Mouse (Mus musculus) embryo, embryonic 11.5 days (tissue): Measurements from ENCODE around the gene Fgr.
"Not testable (repeated sequence)": the region's sequence is repeated elsewhere in the genome, so short reads cannot be mapped to it uniquely, and the experiment has no call there.

Experiments used
- DNase-seq: peaks from one replicate; pipeline ENCODE4 v3.0.0-alpha.2; 2012; ENCODE audit warnings: low read depth, low spot score

Fgr gene

DNA sequence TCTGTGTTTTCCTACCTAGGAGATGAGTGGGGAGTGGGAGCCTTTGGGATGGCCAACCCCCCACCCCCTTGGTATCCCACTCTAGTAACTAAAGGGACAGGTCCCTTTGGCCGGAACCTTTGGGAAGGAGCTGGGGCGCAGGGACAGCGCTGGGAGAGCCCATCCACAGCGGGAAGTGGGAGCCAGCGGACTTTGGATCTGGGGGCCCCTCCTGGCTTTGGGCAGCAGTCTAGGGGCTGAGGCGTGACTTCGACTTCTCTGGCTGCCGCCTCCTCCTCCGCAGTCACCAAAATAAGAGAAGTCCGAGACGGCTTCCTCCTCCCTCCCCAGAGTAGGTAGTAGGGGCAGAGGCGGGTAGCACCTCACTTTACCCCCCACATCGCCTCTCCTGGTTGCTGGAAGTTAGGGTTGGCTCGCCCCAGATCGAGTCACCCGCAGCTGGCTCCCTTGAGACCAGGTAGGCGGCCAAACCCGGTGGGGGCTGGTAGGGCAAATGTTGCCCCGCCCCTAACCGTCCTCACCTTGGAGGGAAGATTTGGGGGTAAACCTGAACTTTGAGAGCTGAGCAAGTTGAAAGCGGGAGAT is at the start of gene Fgr:
Gene Fgr, plus strand, starts transcription at position 282 of the 585 bp plus-strand sequence.
- no peak for DNase-seq

DNA sequence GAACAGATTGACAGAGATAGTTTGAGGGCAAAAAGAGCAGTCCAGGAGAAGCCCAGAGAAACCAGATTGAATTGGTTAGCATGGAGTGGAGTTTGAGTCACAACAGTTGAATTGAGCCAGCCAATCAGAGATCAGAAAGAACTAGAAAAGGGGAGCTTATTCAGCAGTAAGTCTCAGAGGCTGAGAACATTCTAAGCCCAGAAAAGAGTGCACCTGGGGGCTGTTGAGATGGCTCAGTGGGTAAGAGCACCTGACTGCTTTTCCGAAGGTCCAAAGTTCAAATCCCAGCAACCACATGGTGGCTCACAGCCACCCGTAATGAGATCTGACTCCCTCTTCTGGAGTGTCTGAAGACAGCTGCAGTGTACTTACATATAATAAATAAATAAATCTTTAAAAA is 47.4 kb upstream of the Fgr start:
- DNase-seq, result not testable (repeated sequence)

DNA sequence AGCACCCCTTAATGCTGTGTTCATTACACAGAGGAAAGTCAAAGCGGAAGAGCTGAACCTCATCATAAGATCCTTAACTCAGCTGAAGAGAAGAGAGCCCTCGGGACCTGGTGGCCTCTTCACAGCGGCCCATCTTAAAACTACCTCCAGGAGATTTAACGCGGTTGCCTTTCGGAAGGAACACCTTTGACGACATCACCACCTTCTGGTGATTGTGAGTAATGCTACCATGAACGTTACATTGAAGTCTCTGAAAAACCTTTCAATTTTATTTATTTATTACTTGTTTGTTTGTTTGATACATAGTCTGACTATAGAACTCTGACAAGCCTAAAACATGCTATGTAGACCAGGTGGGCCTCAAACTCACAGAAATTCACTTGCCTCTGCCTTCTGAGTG is 43.1 kb upstream of the Fgr start:
- peak; percentile 61 for DNase-seq

DNA sequence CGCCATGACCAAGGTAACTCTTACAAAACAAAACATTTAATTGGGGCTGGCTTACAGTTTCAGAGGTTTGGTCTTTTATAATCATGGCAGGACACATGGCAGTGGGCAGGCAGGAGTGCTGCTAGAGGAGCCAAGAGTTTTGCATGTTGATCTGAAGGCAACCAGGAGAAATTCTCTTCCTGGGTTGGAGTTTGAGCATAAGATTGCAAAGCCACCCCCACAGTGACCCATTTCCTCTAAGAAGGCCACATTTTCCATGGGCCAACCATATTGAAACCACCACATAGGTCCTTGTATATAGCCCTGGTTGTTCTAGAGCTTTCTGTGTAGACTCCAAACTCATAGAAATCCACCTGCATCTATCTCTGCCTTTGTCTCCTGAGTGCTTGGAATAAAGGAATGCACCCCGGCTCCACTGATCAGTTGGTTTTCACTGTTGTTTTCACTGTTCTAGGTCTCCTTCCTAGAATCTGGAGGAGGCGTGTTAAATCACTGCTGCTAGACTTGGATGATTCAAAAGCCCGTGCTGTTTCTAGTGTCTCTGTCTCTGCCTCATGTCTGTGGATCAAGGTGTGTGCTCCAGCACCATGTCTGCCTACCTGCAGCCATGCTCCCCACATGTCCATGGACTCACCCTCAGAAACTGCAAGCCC is 41.0 kb upstream of the Fgr start:
- no peak for DNase-seq

DNA sequence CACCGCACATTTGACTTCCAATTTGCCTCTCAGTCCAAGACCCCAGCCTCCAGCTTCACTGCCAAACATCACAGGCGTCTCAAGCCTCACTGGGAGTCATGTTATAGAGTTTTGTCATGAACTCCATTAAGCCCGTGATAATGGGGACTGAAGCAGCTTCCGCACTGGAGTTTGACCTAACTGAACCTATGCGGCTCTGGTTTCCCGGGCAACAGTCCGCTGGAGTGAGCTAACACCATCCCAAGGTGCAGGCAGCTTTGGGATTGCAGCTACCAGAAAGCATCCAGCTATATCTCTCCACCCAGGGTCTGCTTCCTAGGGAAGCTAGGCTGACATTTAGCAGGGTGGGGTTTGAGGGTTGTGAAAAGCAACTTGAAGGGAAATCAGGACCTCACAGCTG is 39.3 kb upstream of the Fgr start:
- DNase-seq, result no peak

DNA sequence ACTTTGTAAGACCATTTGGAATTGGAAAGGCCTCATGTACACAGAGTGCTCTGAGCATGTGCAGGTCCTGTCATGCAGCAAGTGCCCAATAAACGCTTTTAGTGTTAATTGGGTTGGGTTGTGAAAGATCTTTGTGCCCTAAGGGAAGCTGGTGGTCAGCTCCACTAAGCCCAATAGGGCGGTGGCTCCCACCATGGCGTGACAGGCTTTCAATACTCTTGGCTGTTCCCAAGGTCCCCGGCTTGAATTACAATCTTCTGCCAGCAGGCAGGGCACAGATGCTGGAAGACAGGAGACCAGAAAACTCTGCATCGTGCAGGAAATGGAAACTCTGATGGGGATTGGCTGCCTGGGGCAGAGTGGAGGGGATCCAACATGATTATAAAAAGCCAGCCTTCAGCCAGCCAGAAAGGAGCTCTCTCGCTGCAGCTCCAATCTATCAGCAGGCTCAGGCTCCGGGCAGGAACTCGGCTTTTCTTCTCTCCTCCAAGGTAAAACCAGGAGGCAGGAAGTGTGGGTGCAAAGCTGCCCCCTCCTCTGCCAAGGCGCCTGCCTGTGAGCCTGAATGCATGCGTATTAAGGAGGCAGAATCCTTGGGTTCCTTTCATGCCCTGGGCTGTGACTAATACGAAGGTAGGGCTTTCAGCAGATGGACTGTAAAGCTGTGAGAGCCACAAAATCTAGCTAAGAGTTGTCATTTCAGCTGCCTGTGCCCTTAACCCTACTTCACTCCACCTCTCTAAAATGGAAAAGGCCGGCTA is 35.5 kb upstream of the Fgr start:
- no peak for DNase-seq

DNA sequence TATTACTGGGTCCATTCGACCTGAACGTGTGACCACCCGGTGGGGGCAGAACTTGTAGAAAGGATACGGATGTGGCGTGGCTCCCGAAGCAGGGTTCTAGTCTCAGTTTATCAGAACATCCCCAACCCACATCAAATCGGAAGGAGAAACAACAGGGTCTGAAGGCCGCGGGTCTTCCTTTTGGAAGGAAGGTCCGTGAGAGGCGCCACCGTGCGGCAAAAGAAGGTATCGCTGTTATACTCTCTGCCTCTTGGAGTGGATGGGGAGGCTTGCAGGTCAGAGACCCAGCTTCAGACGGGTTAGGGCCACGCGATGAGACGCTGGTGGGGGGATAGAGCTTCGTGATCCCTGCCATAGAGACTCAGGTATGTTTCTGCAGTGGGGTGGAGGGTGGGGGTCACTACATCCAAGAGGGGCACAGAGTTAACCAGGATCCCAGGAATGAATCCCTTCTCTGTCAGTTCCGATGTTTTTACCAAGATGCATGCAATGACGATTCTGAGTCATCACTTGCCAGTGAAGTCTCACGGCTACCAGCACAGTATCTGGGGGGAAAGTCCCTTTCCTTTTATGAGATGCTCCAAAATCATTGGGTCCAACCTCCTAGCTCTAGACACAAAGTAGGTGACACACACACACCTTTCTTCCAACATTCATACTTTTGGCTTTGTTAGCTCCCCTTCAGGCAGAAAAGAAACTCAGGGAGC is 34.3 kb upstream of the Fgr start:
- peak; percentile 56 for DNase-seq

DNA sequence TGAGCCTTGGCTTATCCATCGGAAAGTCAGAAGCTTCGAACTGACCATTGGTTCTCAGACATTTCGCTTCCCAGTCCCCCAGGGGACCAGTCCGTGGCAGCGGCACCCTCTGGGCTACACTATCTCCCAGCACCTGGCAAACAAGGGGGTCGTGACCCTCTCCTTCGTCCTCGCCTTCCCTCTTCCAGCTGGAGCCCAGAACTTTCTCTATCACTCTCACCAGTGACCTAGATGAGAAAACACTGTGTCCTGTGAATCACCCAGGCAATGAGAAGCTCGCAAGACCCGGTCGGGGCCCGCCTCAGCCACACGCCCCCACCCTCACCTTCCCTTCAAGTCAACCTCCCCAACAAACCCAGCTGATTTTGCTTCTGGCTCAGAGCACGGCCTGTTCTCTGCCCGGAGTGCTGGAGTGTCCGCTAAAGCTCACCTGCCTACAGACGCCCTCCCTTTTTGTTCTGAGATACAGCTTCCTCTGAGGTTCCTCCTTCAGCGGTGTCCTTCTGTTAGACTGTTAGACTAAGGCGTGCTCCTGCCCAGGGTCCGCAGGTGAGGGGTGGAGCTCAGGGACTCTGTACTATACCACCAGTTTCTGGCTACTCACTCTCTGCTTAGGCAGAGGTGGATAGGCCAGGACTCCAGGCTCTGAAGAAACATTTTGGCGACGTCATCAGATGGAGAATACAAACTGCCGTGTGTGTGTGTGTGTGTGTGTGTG is 32.7 kb upstream of the Fgr start:
- DNase-seq, result no peak

DNA sequence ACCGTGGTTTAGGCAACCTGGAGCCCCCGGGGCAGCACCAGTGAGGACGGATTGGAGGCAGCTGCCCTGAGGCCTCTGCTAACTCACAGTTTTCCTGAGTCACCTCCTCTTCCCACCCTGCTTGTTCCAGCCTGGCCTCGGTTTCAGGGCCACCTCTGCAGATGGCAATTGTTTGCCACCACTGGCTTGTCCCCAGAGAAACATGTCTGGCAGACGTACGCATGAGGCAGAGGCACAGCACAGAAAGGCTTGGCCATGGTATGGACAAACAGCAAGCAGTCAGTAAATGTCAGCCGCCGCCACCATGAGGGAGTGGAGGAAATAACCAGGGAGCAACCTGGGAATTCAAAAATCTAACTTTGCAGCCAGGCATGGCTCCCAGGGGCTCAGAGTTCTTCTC is 30.8 kb upstream of the Fgr start:
- no peak for DNase-seq

DNA sequence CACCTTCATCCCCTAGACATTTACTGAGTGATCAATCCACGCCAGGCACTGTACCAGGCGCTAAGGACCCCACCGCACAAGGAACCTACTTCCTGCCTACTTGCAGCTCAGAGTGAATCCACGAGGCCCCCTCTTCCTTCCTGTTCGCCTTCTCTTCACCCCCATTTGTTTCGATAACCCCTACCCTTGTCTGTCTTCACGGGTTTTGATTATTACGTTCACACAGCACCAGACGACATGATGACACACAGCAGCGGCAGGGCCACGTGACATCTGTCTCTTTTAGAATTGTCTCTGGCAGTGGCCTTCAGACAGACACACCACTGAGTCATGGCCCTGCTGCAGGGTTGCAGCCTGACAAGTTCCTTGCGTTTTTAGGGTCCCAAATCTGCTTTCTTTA is 29.8 kb upstream of the Fgr start:
- DNase-seq, result no peak

DNA sequence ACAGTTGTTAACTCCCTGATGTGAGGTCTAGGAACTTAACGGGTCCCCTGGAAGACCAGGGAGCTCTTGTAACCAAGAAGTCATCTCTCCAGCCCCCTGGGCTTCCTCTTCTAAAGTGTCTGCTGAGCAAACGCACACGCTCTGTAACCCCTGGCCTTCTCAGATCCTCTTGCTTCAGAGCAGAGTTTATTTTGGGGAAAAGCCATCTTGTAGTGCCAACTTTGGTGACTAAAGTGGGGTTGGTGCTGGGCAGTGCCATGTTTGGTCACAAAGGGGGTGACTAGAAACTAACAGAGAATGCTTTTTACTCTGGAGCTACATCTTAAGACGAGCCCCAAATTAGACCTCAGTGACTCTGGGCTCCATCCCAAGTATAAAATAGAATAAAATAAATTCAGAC is 29.1 kb upstream of the Fgr start:
- DNase-seq, result no peak

DNA sequence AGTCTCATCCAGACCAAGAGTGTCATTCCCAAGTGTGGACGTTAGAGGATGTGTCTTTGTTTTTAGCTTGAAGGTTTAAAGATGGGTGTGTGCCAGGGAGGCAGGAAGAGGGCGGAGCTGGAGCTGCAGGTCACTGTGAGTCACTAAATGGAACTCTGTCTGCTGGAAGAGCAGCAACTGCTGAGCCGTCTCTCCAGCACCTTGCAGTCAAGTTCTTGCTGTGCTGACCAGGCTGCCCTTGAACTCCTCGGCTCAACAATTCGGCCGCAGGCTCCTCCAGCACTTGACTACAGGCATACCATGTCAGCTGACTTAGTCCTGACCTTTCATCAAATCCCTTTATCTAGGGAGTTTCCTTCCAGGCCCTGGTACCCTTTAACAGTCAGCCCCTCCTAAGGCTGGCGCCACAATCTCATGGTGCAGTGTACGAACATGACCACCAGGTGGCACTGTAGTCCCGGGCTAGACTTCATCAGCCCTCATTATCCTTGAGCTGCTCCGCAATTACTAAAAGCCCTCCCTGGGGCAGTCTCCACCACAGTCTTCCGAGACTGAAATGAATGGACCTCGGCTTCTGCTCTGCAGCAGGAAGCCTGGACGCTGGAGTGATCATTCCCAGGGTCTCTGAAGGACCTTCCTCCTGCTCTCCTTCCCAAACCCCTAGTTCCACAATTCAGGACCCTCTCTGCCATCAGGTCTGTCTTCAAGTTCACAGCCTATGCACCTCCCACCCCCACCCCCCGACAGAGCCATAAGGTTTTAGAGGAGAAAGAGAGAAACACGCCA is 28.4 kb upstream of the Fgr start:
- no peak for DNase-seq

DNA sequence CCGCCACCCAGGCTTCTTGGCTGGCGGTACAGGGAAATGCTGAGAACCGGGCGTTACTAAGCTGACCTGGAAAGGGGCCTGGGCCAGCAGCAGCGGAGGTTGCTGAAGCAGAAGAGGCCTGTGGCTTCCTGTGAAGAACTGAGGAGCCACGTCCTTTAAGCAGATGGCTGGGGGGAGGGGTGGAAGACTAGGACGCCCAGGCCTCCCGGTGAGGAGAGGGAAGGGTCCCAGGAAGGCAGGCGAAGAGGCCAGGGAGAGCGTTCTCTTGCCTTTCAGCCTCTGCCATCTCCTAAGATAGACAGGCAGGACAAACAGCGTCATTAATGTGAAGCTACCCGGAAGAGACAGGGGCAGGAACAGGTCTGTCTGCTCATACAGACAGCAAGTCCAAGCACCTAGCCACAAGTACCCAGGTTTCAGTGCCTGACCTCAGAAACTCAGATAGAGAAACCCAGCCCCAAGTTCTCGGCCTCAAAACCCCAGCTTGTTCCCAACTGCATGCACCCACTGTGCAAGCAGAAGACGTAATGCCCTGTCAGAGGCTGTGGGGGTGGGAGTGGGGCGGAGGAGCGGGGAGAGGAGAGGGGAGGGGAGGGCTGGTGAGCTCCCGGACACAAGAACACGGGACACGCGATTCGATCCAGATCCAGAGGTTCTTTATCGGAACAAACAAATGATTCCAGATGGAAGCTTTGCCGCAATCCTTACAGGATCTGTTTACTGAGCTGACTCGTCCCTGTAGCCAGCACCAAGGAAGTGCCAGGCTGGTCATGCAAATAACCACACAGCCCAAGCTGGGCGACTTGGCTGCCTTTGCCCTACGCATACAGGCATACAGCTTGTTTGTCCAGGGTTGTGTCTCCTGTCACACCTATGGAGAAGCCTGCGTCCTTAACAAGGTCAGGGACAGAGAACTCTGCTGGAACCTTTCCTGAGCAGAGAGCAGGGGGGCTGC is 27.6 kb upstream of the Fgr start:
- no peak for DNase-seq

DNA sequence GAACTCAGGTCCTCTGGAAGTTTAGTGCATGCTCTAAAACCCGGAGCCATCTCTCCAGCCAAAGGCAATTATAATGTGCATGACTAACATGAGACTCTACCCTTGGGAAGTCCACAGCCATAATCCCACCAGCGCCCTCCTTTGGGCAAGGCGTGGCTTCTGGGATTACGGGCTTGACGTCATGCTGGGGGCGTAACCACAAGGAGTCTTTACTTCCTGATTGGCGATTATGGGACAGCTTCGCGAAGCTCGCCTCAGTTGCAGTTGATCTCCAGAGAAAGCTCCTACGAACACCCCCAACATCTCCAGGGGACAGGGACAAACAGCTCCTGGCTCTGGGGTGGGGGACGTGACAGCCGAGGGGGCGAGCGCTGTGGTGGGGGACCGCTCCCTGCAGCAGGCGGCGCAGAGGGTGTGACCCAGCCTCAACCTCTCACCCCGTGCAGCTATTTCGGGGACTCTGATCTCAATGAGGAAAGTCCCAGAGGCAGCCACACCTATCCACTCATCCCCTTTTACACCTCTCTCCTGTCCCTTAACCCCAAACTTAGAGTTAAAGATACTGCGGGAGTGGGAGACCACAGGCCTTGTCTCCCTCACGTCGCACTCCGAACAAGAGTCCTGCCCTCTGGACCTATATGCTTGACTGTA is 23.9 kb upstream of the Fgr start:
- no peak for DNase-seq

DNA sequence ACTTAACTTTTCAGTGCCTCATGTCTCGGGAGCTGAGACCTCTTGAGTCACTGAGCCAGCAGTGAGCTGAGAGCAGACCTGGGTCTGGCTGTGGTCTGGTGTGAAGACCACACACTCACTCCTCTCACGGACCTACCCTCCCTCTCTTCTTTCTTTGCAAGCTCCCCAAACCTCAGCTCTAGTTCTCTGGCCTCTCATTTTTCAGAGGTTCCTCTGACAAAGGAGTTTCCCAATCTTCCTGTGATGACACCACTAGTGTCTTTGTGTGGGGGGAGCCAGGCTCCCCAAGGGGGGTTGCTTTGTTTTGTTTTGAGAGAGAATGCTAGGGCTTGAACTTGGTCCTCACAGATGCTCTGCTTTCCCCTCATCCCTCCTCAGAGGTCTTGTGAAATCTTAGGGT is 22.9 kb upstream of the Fgr start:
- DNase-seq, result no peak

DNA sequence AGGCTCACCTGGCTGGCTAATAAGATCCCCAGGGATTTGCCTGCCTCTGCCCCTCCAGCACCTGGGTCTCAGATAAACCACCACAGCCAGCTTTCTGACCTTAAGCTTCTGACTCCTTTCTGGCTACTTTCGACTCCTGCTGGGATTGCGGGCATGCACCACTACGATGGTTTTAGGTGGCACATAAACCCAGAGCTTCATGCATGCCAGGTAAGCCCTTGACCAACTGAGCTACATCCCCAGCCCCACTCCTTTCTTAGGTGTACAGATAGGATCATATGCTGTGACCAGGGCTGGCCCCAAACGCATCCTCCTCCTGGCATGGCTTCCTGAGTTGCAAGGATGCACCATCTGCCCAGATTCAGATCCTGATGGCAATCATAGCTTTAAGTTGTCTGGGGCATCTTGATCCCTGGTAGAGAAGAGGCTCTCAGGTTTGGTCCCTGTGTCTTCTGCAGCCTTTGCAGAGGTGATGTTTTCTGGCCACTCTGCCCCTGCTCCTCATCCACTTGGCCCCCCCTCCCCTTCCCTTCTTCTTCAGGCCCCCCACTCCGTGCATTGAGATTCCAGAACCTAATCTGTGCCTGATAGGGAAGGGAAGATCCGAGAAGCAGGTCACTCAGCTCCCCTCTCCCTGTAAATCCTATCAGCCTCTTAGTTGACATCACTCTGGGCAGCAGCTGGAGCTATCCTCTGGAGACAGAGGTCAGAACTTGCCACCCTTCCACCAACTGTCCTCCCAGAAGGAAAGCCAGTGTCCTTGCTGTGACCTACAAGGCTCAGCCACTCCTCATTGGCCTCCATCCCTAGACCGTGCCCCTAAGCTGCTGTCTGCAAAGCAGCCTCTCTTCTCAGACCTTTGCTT is 19.1 kb upstream of the Fgr start:
- no peak for DNase-seq

DNA sequence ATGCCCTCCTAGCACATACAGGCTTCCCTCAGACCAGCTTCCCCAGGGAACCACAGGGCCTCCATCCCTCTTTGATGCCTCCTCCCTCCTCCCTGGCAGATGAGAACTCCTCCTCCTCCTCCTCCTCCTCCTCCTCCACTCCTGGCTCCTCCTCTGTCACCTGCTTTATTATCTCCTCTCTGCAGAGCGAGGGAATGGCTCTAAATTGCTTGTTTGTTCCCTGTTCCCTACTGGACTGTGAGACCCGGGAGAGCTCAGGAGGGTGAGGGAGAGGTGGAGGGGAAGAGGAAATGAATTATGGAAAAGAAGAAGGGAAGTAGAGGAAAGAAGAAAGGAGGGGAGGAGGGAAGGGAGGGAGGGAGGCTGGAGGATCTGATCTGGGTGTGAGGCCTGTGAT is 18.5 kb upstream of the Fgr start:
- no peak for DNase-seq
